Mouse (Mus musculus) bone marrow, adult 2 months (tissue): Measurements from ENCODE around the gene Rps12.

Source experiments
- CTCF ChIP-seq: fragments of 200-500 bp; IDR thresholded peaks from 2 replicates; pipeline ENCODE4 v1.5.1; 2011; ENCODE audit warnings: low read length, control low read depth; ENCODE audit not compliant: control insufficient read depth, insufficient read depth
- POLR2A ChIP-seq: fragments of 200-500 bp; IDR thresholded peaks from 2 replicates; pipeline ENCODE4 v1.6.1; 2011; ENCODE audit warnings: low read depth, mild to moderate bottlenecking, control low read depth, low read length, borderline replicate concordance; ENCODE audit not compliant: control insufficient read depth

DNA sequence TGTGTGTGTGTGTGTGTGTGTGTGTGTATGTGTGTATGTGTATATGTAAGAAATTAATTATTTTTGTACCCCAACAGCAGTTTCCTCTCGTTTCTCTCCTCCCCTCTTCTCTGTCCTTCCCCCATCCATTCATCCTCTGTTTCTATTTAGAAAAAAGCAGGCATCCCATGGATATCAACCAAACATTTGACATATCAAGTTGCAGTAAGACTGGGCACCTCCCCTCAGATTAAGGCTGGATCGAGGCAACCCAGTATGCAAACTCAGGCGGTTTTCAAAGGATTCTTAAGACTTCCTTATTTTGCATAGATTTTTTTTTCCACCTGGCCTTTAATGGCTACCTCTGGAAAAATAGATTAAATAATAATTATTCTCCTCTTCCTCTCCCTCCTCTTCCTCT lies 10.5 kb upstream of the Rps12 start:
- TF ChIP-seq CTCF: no peak
- no peak for TF ChIP-seq POLR2A
